Mouse (Mus musculus): ENCODE data around the gene 4932429P05Rik. TPM values are rescaled to one million over a fixed set of nuclear protein-coding genes. Genes with fewer than 3 reads are reported as not detected.

Gene 4932429P05Rik
- polyA plus RNA-seq (2012; rRNA removed): not detected in 2 replicates

DNA sequence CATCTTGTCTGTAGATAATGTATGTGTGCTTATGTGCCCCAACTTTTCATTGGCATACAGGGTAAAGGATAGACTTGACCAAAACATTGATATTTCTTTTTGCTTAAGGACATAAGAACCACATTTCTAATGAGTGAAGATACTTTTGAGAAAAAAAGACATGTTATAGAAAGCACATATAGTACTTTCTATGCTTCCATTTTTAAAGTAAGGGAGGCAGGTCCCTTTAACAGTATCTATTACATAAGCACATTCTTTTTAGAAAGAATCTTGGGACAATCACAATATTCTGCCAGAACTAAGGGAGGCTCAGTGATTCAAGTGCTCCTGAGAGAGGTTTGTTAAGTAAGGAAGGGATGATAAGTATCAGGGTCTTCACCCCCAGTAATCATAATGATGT is at the start of gene 4932429P05Rik:
Gene 4932429P05Rik, plus strand, starts transcription at position 301 of the 400 bp plus-strand sequence.
- DNase-seq (ENCODE audit: low read depth): no peak
- TF ChIP-seq POLR2A (IDR thresholded peaks at IDR 0.05; ENCODE audit: borderline replicate concordance, extremely low read depth, insufficient read depth, insufficient read length, poor library complexity, severe bottlenecking): no peak
- TF ChIP-seq CTCF (IDR thresholded peaks at IDR 0.05; ENCODE audit: borderline replicate concordance, extremely low read depth, insufficient read depth, insufficient read length): no peak

Other genes starting within 250 kb of the 4932429P05Rik start
- gene 4930415L06Rik, start 180.6 kb downstream of the 4932429P05Rik start, polyA plus RNA-seq (2012; rRNA removed): not detected in 2 replicates